Mouse (Mus musculus) MEL (cell line): Measurements from ENCODE around the gene Numbl. TPM values are rescaled to one million over a fixed set of nuclear protein-coding genes. Genes with fewer than 3 reads are reported as not detected.

Source experiments
- DNase-seq: peaks from one replicate; pipeline ENCODE4 v3.0.0; 2011; ENCODE audit warnings: low read depth, low spot score
- H3K27ac ChIP-seq: 2 replicates; pipeline ENCODE4 v1.5.1; 2012; ENCODE audit warnings: low read depth, mild to moderate bottlenecking, control low read depth, low read length, moderate library complexity; ENCODE audit not compliant: control insufficient read depth
- H3K27me3 ChIP-seq, 2 experiments: fragments of 150-350 bp in 1 of 2; sonication (generic) in 1 of 2; 2 replicates each; pipeline ENCODE4 v1.6.1; 2012; ENCODE audit warnings: low read length in 2 of 2, mild to moderate bottlenecking in 2 of 2, improper control_type of control experiment in 1 of 2, moderate library complexity in 1 of 2; ENCODE audit not compliant: insufficient read depth in 2 of 2, control insufficient read depth in 1 of 2
- H3K36me3 ChIP-seq, 2 experiments: 2 replicates each; pipeline ENCODE4 v1.6.1; 2012 to 2014; ENCODE audit warnings: low read length in 2 of 2, improper control_type of control experiment in 1 of 2, inconsistent platforms in 1 of 2, mild to moderate bottlenecking in 1 of 2; ENCODE audit not compliant: insufficient read depth in 2 of 2, control insufficient read depth in 1 of 2
- H3K4me1 ChIP-seq, 2 experiments: fragments of 150-350 bp in 1 of 2; sonication (generic) in 1 of 2; 2 replicates each; pipeline ENCODE4 v1.6.1; 2012; ENCODE audit warnings: low read length in 2 of 2, improper control_type of control experiment in 1 of 2, mild to moderate bottlenecking in 1 of 2; ENCODE audit not compliant: insufficient read depth in 2 of 2, control insufficient read depth in 1 of 2
- H3K4me3 ChIP-seq, 2 experiments: fragments of 150-350 bp in 1 of 2; sonication (generic) in 1 of 2; 2 replicates each; pipeline ENCODE4 v1.5.1; 2012; ENCODE audit warnings: low read depth in 2 of 2, low read length in 2 of 2, mild to moderate bottlenecking in 2 of 2, moderate library complexity in 2 of 2, control low read depth in 1 of 2, improper control_type of control experiment in 1 of 2; ENCODE audit not compliant: control insufficient read depth in 1 of 2, insufficient read depth in 1 of 2
- H3K79me2 ChIP-seq: 2 replicates; pipeline ENCODE4 v1.6.1; 2012; ENCODE audit warnings: mild to moderate bottlenecking, low read length, moderate library complexity; ENCODE audit not compliant: control insufficient read depth, poor library complexity, insufficient read depth
- H3K9ac ChIP-seq: 2 replicates; pipeline ENCODE4 v1.6.1; 2012; ENCODE audit warnings: low read depth, mild to moderate bottlenecking, control low read depth, low read length, moderate library complexity; ENCODE audit not compliant: control insufficient read depth, poor library complexity, severe bottlenecking
- H3K9me3 ChIP-seq: fragments of 150-350 bp; sonication (generic); replicated peaks from 2 replicates; pipeline ENCODE4 v1.6.1; 2012; ENCODE audit warnings: mild to moderate bottlenecking, low read length, improper control_type of control experiment, moderate library complexity; ENCODE audit not compliant: insufficient read depth
- CTCF ChIP-seq, 3 experiments: IDR thresholded peaks in 2 of 3; conservative IDR thresholded peaks in 1 of 3; 2 replicates each; pipeline ENCODE4 v1.5.1; 2011 to 2012; ENCODE audit warnings: low read length in 3 of 3, low read depth in 2 of 3, mild to moderate bottlenecking in 2 of 3, improper control_type of control experiment in 1 of 3, inconsistent platforms in 1 of 3, mixed read lengths in 1 of 3, moderate library complexity in 1 of 3; ENCODE audit not compliant: control insufficient read depth in 1 of 3, insufficient read depth in 1 of 3, poor library complexity in 1 of 3, severe bottlenecking in 1 of 3
- ETS1 ChIP-seq: IDR thresholded peaks from 2 replicates; pipeline ENCODE4 v1.6.1; 2012; ENCODE audit warnings: low read depth, mild to moderate bottlenecking, inconsistent platforms, low read length, improper control_type of control experiment, moderate library complexity
- GABPA ChIP-seq: IDR thresholded peaks from 2 replicates; pipeline ENCODE4 v1.6.1; 2012; ENCODE audit warnings: low read depth, mild to moderate bottlenecking, inconsistent platforms, low read length, improper control_type of control experiment, moderate library complexity
- JUND ChIP-seq: IDR thresholded peaks from 2 replicates; pipeline ENCODE4 v1.6.1; 2011; ENCODE audit warnings: low read depth, mild to moderate bottlenecking, improper control_type of control experiment, low read length
- MAFK ChIP-seq: IDR thresholded peaks from 2 replicates; pipeline ENCODE4 v1.6.1; 2011; ENCODE audit warnings: low read depth, mild to moderate bottlenecking, low read length, improper control_type of control experiment, borderline replicate concordance
- MAZ ChIP-seq: IDR thresholded peaks from 2 replicates; pipeline ENCODE4 v1.6.1; 2012; ENCODE audit warnings: low read depth, mild to moderate bottlenecking, inconsistent platforms, low read length, improper control_type of control experiment
- MYB ChIP-seq: IDR thresholded peaks from 2 replicates; pipeline ENCODE4 v1.6.1; 2011; ENCODE audit warnings: mild to moderate bottlenecking, low read depth, low read length, improper control_type of control experiment
- MYC ChIP-seq: IDR thresholded peaks from 2 replicates; pipeline ENCODE4 v1.6.1; 2011; ENCODE audit warnings: low read depth, mild to moderate bottlenecking, low read length, improper control_type of control experiment, moderate library complexity
- NELFE ChIP-seq: IDR thresholded peaks from 2 replicates; pipeline ENCODE4 v1.6.1; 2011; ENCODE audit warnings: low read depth, low read length, improper control_type of control experiment
- POLR2AphosphoS2 ChIP-seq: IDR thresholded peaks from 2 replicates; pipeline ENCODE4 v1.6.1; 2011; ENCODE audit warnings: low read length, improper control_type of control experiment
- POLR2AphosphoS5 ChIP-seq: IDR thresholded peaks from 2 replicates; pipeline ENCODE4 v1.6.1; 2012; ENCODE audit warnings: low read depth, borderline replicate concordance, mild to moderate bottlenecking, inconsistent platforms, low read length, moderate library complexity, mixed read lengths
- RAD21 ChIP-seq: IDR thresholded peaks from 2 replicates; pipeline ENCODE4 v1.6.1; 2011; ENCODE audit warnings: mild to moderate bottlenecking, low read depth, low read length, improper control_type of control experiment
- SMC3 ChIP-seq: IDR thresholded peaks from 2 replicates; pipeline ENCODE4 v1.6.1; 2011; ENCODE audit warnings: low read depth, low read length, improper control_type of control experiment
- TBP ChIP-seq: IDR thresholded peaks from 2 replicates; pipeline ENCODE4 v1.8.0; 2011; ENCODE audit warnings: low read depth, low read length, improper control_type of control experiment
- UBTF ChIP-seq: IDR thresholded peaks from 2 replicates; pipeline ENCODE4 v1.6.1; 2012; ENCODE audit warnings: low read depth, mild to moderate bottlenecking, inconsistent platforms, low read length, improper control_type of control experiment, moderate library complexity, borderline replicate concordance; ENCODE audit not compliant: insufficient read depth
- USF2 ChIP-seq, 2 experiments: IDR thresholded peaks; 2 replicates each; pipeline ENCODE4 v1.6.1; 2011 to 2012; ENCODE audit warnings: improper control_type of control experiment in 2 of 2, low read length in 2 of 2, borderline replicate concordance in 1 of 2, inconsistent platforms in 1 of 2, low read depth in 1 of 2, mild to moderate bottlenecking in 1 of 2; ENCODE audit not compliant: insufficient read depth in 1 of 2
- ZMIZ1 ChIP-seq: IDR thresholded peaks from 2 replicates; pipeline ENCODE4 v1.6.1; 2012; ENCODE audit warnings: low read depth, mild to moderate bottlenecking, inconsistent platforms, low read length, improper control_type of control experiment, moderate library complexity
- ZNF384 ChIP-seq: IDR thresholded peaks from 2 replicates; pipeline ENCODE4 v1.6.1; 2012; ENCODE audit warnings: low read depth, mild to moderate bottlenecking, inconsistent platforms, low read length, improper control_type of control experiment
- polyA plus RNA-seq, 2 experiments: library from polyadenylated mRNA; stranded (reverse) in 1 of 2; unstranded in 1 of 2; fragments of >175 nt in 1 of 2; fragments of >200 nt in 1 of 2; gene quantifications; 2 replicates each; pipeline versions ENCODE4 v1.2.1 to v1.2.4; 2012; ENCODE audit warnings: low replicate concordance in 2 of 2, low read depth in 1 of 2; ENCODE audit not compliant: insufficient read length in 2 of 2, insufficient read depth in 1 of 2, missing spikeins in 1 of 2
- total RNA-seq: library from RNA; depleted of rRNA; stranded (reverse); fragments of 300-350 nt; gene quantifications from 2 replicates; pipeline ENCODE4 v1.2.3, GENCODE M21; 2012

Numbl gene
- total and polyA plus RNA-seq, 3 experiments, result 2.2 to 10.6 TPM; not detected in 1

- Histone ChIP-seq H3K4me3 (no peak overlapping the region), H3K36me3 (no peaks in the 10 kb centered on the region), H3K27me3 (no peaks in the 10 kb centered on the region), H3K4me1 (no peaks in the 10 kb centered on the region), H3K9me3 (no peaks in the 10 kb centered on the region)
- no peak for DNase-seq
- TF ChIP-seq ZMIZ1 (no peak), JUND (no peak), POLR2AphosphoS2 (no peak), ETS1 (no peak), CTCF (IDR thresholded peaks at IDR 0.05 in 2 of 3, conservative IDR thresholded peaks at IDR 0.05 in 1 of 3; ENCODE audit: control insufficient read depth in 1 of 3, insufficient read depth in 1 of 3, low read depth in 2 of 3, low read length in 3 of 3, poor library complexity in 1 of 3, severe bottlenecking in 1 of 3) (no peak), POLR2AphosphoS5 (no peak), MAFK (no peak), UBTF (no peak), GABPA (no peak), MYC (no peak), ZNF384 (no peak), TBP (no peak), NELFE (no peak), USF2 (IDR thresholded peaks at IDR 0.05; ENCODE audit: borderline replicate concordance in 1 of 2, insufficient read depth in 1 of 2, low read depth in 1 of 2, low read length in 2 of 2) (no peak)
- TF ChIP-seq, all 39 proteins: peak for 0
- Histone ChIP-seq H3K79me2 (no peaks in the 10 kb centered on the region), H3K9ac (no peak overlapping the region), H3K27ac (no peak overlapping the region)
Observed at GRCm38 (mm10) chr7:27311651-27312284, 53.5 kb downstream of the Numbl start.

DNA sequence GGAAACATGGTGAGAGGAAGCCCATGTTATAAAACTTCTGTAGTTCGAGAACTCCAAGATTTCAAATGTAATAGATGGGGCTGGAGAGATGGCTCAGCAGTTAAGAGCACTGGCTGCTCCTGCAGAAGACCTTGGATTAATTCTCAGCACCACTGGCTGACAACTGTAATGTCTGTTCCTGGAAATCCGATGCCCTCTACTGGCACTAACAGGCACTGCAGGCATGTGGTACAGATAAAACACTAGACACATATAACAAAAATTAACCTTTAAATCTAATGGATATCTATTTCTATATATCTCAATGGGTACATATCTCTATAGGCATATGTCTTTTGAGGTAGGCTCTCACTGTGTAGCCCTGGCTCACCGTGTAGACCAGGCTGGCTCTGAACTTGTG lies 56.2 kb downstream of the Numbl start:
- Histone ChIP-seq H3K27ac (no peak overlapping the region), H3K36me3 (no peaks in the 10 kb centered on the region), H3K9me3 (no peaks in the 10 kb centered on the region), H3K79me2 (no peaks in the 10 kb centered on the region), H3K4me1 (no peaks in the 10 kb centered on the region), H3K9ac (no peak overlapping the region), H3K27me3 (no peaks in the 10 kb centered on the region), H3K4me3 (no peak overlapping the region)
- DNase-seq, result peak; percentile 33
- TF ChIP-seq MAZ (no peak), MYC (no peak), MYB (no peak), NELFE (no peak), CTCF (IDR thresholded peaks at IDR 0.05 in 2 of 3, conservative IDR thresholded peaks at IDR 0.05 in 1 of 3; ENCODE audit: control insufficient read depth in 1 of 3, insufficient read depth in 1 of 3, low read depth in 2 of 3, low read length in 3 of 3, poor library complexity in 1 of 3, severe bottlenecking in 1 of 3) (peak; percentile 30 to 52 (median 41); a peak in 5 of 6 replicates), RAD21 (peak; percentile 8), SMC3 (peak; percentile 6; the same call in 1 of the 2 replicates)
